Mouse (Mus musculus): Measurements from ENCODE around the gene Zfhx3. TPM values are rescaled to one million over a fixed set of nuclear protein-coding genes. Genes with fewer than 3 reads are reported as not detected.

Zfhx3 gene
- total and polyA plus RNA-seq, 3 experiments: 0.11 to 0.30 TPM; not detected in 1

- Histone ChIP-seq H3K9me3 (replicated peaks) (peaks cover 44% of the 10 kb centered on the region), H3K27me3 (ENCODE audit: insufficient read depth, low read length) (no peaks in the 10 kb centered on the region), H3K36me3 (replicated peaks) (no peaks in the 10 kb centered on the region), H3K4me3 (ENCODE audit: low read depth, low read length) (no peak overlapping the region), H3K4me1 (ENCODE audit: insufficient read depth, low read depth, low read length) (no peaks in the 10 kb centered on the region)
- no peak for TF ChIP-seq CTCF (IDR thresholded peaks at IDR 0.05; ENCODE audit: low read depth, low read length)
- no peak for TF ChIP-seq GATA2 (IDR thresholded peaks at IDR 0.05; ENCODE audit: borderline replicate concordance, low read depth, low read length)
- no peak for TF ChIP-seq GATA1 (IDR thresholded peaks at IDR 0.05; ENCODE audit: borderline replicate concordance, low read length)
- TF ChIP-seq POLR2AphosphoS5 (IDR thresholded peaks at IDR 0.05; ENCODE audit: insufficient replicate concordance, low read depth, low read length): no peak
- no peak for TF ChIP-seq TAL1 (conservative IDR thresholded peaks at IDR 0.05; ENCODE audit: low read depth, low read length)
- DNase-seq (ENCODE audit: low spot score) (no peak), ATAC-seq (ENCODE audit: extremely low read depth, insufficient number of reproducible peaks, low FRiP score, poor library complexity, severe bottlenecking) (no peak)
Measured at GRCm38 (mm10) chr8:108215026-108215425, 272.6 kb downstream of the Zfhx3 start.

- H3K9me3 ChIP-seq (replicated peaks): peaks cover 53% of the 10 kb centered on the region
- DNase-seq (ENCODE audit: low spot score) (no peak), ATAC-seq (ENCODE audit: extremely low read depth, insufficient number of reproducible peaks, low FRiP score, poor library complexity, severe bottlenecking) (no peak)
- H3K4me1 ChIP-seq (ENCODE audit: insufficient read depth, low read depth, low read length): no peaks in the 10 kb centered on the region
- TF ChIP-seq CTCF (IDR thresholded peaks at IDR 0.05; ENCODE audit: low read depth, low read length) (no peak), GATA2 (IDR thresholded peaks at IDR 0.05; ENCODE audit: borderline replicate concordance, low read depth, low read length) (no peak), TAL1 (conservative IDR thresholded peaks at IDR 0.05; ENCODE audit: low read depth, low read length) (no peak), GATA1 (IDR thresholded peaks at IDR 0.05; ENCODE audit: borderline replicate concordance, low read length) (no peak), POLR2AphosphoS5 (IDR thresholded peaks at IDR 0.05; ENCODE audit: insufficient replicate concordance, low read depth, low read length) (no peak)
- no peaks in the 10 kb centered on the region for H3K27me3 ChIP-seq (ENCODE audit: insufficient read depth, low read length)
- no peaks in the 10 kb centered on the region for H3K36me3 ChIP-seq (replicated peaks)
- H3K4me3 ChIP-seq (ENCODE audit: low read depth, low read length): no peak overlapping the region
Measured at GRCm38 (mm10) chr8:108218171-108218840, 275.9 kb downstream of the Zfhx3 start.

- Histone ChIP-seq H3K36me3 (replicated peaks) (no peaks in the 10 kb centered on the region), H3K27me3 (ENCODE audit: insufficient read depth, low read length) (no peaks in the 10 kb centered on the region), H3K4me1 (ENCODE audit: insufficient read depth, low read depth, low read length) (no peaks in the 10 kb centered on the region), H3K4me3 (ENCODE audit: low read depth, low read length) (no peak overlapping the region; the same call in 1 of the 2 replicates), H3K9me3 (replicated peaks) (peaks cover 48% of the 10 kb centered on the region)
- TF ChIP-seq CTCF (IDR thresholded peaks at IDR 0.05; ENCODE audit: low read depth, low read length) (no peak), GATA2 (IDR thresholded peaks at IDR 0.05; ENCODE audit: borderline replicate concordance, low read depth, low read length) (no peak), POLR2AphosphoS5 (IDR thresholded peaks at IDR 0.05; ENCODE audit: insufficient replicate concordance, low read depth, low read length) (no peak)
- DNase-seq (ENCODE audit: low spot score): no peak
- no peak for ATAC-seq (ENCODE audit: extremely low read depth, insufficient number of reproducible peaks, low FRiP score, poor library complexity, severe bottlenecking)
Measured at GRCm38 (mm10) chr8:108220511-108220910, 278.1 kb downstream of the Zfhx3 start.

GRCm38 (mm10) chr8:108222091-108222490 is 279.6 kb downstream of the Zfhx3 start:
- no peaks in the 10 kb centered on the region for H3K4me1 ChIP-seq (ENCODE audit: insufficient read depth, low read depth, low read length)
- peaks cover 50% of the 10 kb centered on the region for H3K9me3 ChIP-seq (replicated peaks)
- no peaks in the 10 kb centered on the region for H3K27me3 ChIP-seq (ENCODE audit: insufficient read depth, low read length)
- H3K36me3 ChIP-seq (replicated peaks): no peaks in the 10 kb centered on the region
- no peak overlapping the region for H3K4me3 ChIP-seq (ENCODE audit: low read depth, low read length)
- no peak for DNase-seq (ENCODE audit: low spot score)
- TF ChIP-seq GATA2 (IDR thresholded peaks at IDR 0.05; ENCODE audit: borderline replicate concordance, low read depth, low read length) (no peak), POLR2AphosphoS5 (IDR thresholded peaks at IDR 0.05; ENCODE audit: insufficient replicate concordance, low read depth, low read length) (no peak), TAL1 (conservative IDR thresholded peaks at IDR 0.05; ENCODE audit: low read depth, low read length) (no peak), CTCF (IDR thresholded peaks at IDR 0.05; ENCODE audit: low read depth, low read length) (no peak), GATA1 (IDR thresholded peaks at IDR 0.05; ENCODE audit: borderline replicate concordance, low read length) (no peak)
- ATAC-seq (ENCODE audit: extremely low read depth, insufficient number of reproducible peaks, low FRiP score, poor library complexity, severe bottlenecking): no peak

GRCm38 (mm10) chr8:108232326-108232725 is 289.9 kb downstream of the Zfhx3 start:
- no peak for ATAC-seq (ENCODE audit: extremely low read depth, insufficient number of reproducible peaks, low FRiP score, poor library complexity, severe bottlenecking)
- TF ChIP-seq TAL1 (conservative IDR thresholded peaks at IDR 0.05; ENCODE audit: low read depth, low read length) (no peak), POLR2AphosphoS5 (IDR thresholded peaks at IDR 0.05; ENCODE audit: insufficient replicate concordance, low read depth, low read length) (no peak), CTCF (IDR thresholded peaks at IDR 0.05; ENCODE audit: low read depth, low read length) (no peak)
- no peaks in the 10 kb centered on the region for H3K27me3 ChIP-seq (ENCODE audit: insufficient read depth, low read length)
- peaks cover 49% of the 10 kb centered on the region for H3K9me3 ChIP-seq (replicated peaks)
- no peak for DNase-seq (ENCODE audit: low spot score)
- H3K4me1 ChIP-seq (ENCODE audit: insufficient read depth, low read depth, low read length): no peaks in the 10 kb centered on the region
- no peaks in the 10 kb centered on the region for H3K36me3 ChIP-seq (replicated peaks)
- no peak overlapping the region for H3K4me3 ChIP-seq (ENCODE audit: low read depth, low read length)

GRCm38 (mm10) chr8:108234481-108234880 is 292.0 kb downstream of the Zfhx3 start:
- no peaks in the 10 kb centered on the region for H3K4me1 ChIP-seq (ENCODE audit: insufficient read depth, low read depth, low read length)
- H3K27me3 ChIP-seq (ENCODE audit: insufficient read depth, low read length): no peaks in the 10 kb centered on the region
- peaks cover 50% of the 10 kb centered on the region for H3K9me3 ChIP-seq (replicated peaks)
- DNase-seq (ENCODE audit: low spot score) (no peak), ATAC-seq (ENCODE audit: extremely low read depth, insufficient number of reproducible peaks, low FRiP score, poor library complexity, severe bottlenecking) (no peak)
- no peak overlapping the region for H3K4me3 ChIP-seq (ENCODE audit: low read depth, low read length)
- TF ChIP-seq TAL1 (conservative IDR thresholded peaks at IDR 0.05; ENCODE audit: low read depth, low read length) (no peak), GATA1 (IDR thresholded peaks at IDR 0.05; ENCODE audit: borderline replicate concordance, low read length) (no peak), POLR2AphosphoS5 (IDR thresholded peaks at IDR 0.05; ENCODE audit: insufficient replicate concordance, low read depth, low read length) (no peak)
- H3K36me3 ChIP-seq (replicated peaks): no peaks in the 10 kb centered on the region
